Mouse (Mus musculus) thymus, adult 2 months (tissue): ENCODE data around the gene Tmem38a.

ENCODE experiments used
- CTCF ChIP-seq: fragments of 200-500 bp; IDR thresholded peaks from 2 replicates; pipeline ENCODE4 v1.5.1; 2012; ENCODE audit warnings: mild to moderate bottlenecking, control low read depth, low read length, moderate library complexity, borderline replicate concordance; ENCODE audit not compliant: control insufficient read depth, poor library complexity, insufficient read depth; ENCODE audit errors: extremely low read depth
- POLR2A ChIP-seq: fragments of 200-500 bp; IDR thresholded peaks from 2 replicates; pipeline ENCODE4 v1.6.1; 2012; ENCODE audit warnings: mild to moderate bottlenecking, low read length, control low read depth, moderate library complexity; ENCODE audit not compliant: control insufficient read depth, poor library complexity, insufficient read depth; ENCODE audit errors: extremely low read depth

DNA sequence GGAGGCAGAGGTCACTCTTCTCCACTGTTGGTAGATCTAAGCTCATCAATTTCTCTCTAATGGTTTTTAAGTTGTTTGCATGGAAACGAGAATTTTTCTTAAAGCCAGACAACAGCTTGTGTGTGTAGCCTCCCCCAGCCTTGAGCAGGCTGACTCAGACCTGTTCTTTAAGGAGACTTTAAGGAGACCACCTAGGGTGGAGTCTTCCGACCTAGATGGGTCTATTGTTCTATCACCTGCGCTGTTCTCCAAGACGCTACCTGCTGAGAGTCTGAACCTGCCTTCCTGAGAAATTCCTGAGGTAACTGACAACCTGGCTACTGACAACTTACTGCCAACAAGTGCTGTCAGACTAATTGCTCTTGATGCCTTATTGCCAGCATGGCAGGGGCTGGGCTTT lies 16.1 kb upstream of the Tmem38a start:
- TF ChIP-seq POLR2A (no peak), CTCF (no peak)
